Mouse (Mus musculus): ENCODE data around the gene Myo7a. TPM values are rescaled to one million over a fixed set of nuclear protein-coding genes. Genes with fewer than 3 reads are reported as not detected.

Gene Myo7a
- polyA plus RNA-seq (2012), result 0.01 and 0.11 TPM in 2 replicates

- TF ChIP-seq GATA1 (IDR thresholded peaks at IDR 0.05; ENCODE audit: low read length) (no peak), TAL1 (IDR thresholded peaks at IDR 0.05; ENCODE audit: low read length) (no peak)
Measured at GRCm38 (mm10) chr7:98119179-98119960, at the start of gene Myo7a. Myo7a (minus strand) TSS chr7:98119524.

GRCm38 (mm10) chr7:98164999-98165528 lies 45.7 kb upstream of the Myo7a start:
- Histone ChIP-seq H3K4me3 (replicated peaks) (peak overlapping the region; percentile 35), H3K4me1 (ENCODE audit: control insufficient read depth) (peaks cover 86% of the 10 kb centered on the region), H3K36me3 (ENCODE audit: control insufficient read depth) (peaks cover 86% of the 10 kb centered on the region), H3K9me3 (ENCODE audit: control insufficient read depth, low read length) (no peaks in the 10 kb centered on the region), H3K27me3 (ENCODE audit: control insufficient read depth) (no peaks in the 10 kb centered on the region)
- TF ChIP-seq TAL1 (IDR thresholded peaks at IDR 0.05; ENCODE audit: low read length) (no peak), GATA1 (IDR thresholded peaks at IDR 0.05; ENCODE audit: low read length) (no peak)

More at GRCm38 (mm10) chr7:98119179-98119960, at the start of gene Myo7a:
- Histone ChIP-seq H3K9me3 (ENCODE audit: control insufficient read depth, low read length) (no peaks in the 10 kb centered on the region), H3K27me3 (ENCODE audit: control insufficient read depth) (no peaks in the 10 kb centered on the region; the same call in 1 of the 2 replicates), H3K4me1 (ENCODE audit: control insufficient read depth) (peaks cover 10% of the 10 kb centered on the region), H3K4me3 (replicated peaks) (peak within 1 kb of the TSS; percentile 38), H3K36me3 (ENCODE audit: control insufficient read depth) (peaks cover 26% of the 10 kb centered on the region)

- TF ChIP-seq TAL1 (IDR thresholded peaks at IDR 0.05; ENCODE audit: low read length), result no peak
- no peak for TF ChIP-seq GATA1 (IDR thresholded peaks at IDR 0.05; ENCODE audit: low read length)
- H3K27me3 ChIP-seq (ENCODE audit: control insufficient read depth), result no peaks in the 10 kb centered on the region
- H3K4me1 ChIP-seq (ENCODE audit: control insufficient read depth), result peaks cover 86% of the 10 kb centered on the region
- peaks cover 86% of the 10 kb centered on the region for H3K36me3 ChIP-seq (ENCODE audit: control insufficient read depth)
- no peaks in the 10 kb centered on the region for H3K9me3 ChIP-seq (ENCODE audit: control insufficient read depth, low read length)
- no peak overlapping the region for H3K4me3 ChIP-seq (replicated peaks)
Measured at GRCm38 (mm10) chr7:98164382-98164998, 45.2 kb upstream of the Myo7a start.

DNA sequence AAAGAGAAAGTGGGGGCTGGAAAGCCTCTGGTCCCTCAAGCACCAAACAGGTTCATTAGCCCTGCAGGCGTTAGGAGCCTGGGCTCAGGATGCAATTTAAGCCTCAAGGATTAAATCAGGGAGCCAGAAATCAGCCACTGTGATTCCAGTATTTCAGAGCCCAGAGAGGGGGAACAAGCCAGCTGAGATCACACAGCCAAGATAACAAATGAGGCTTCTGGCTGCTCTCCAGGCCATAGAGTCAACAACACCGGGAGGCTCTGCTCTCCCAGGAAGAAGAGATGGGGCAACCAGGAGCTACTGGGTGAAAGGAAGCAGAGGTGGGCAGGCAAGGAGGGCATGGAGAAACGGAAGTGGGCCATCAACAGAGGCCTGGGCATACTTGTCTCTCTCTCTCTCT lies 44.4 kb upstream of the Myo7a start:
- H3K4me1 ChIP-seq (ENCODE audit: control insufficient read depth), result peaks cover 87% of the 10 kb centered on the region
- H3K9me3 ChIP-seq (ENCODE audit: control insufficient read depth, low read length), result no peaks in the 10 kb centered on the region
- H3K4me3 ChIP-seq (replicated peaks), result no peak overlapping the region
- H3K36me3 ChIP-seq (ENCODE audit: control insufficient read depth), result peaks cover 88% of the 10 kb centered on the region
- TF ChIP-seq GATA1 (IDR thresholded peaks at IDR 0.05; ENCODE audit: low read length), result no peak
- no peak for TF ChIP-seq TAL1 (IDR thresholded peaks at IDR 0.05; ENCODE audit: low read length)
- H3K27me3 ChIP-seq (ENCODE audit: control insufficient read depth), result no peaks in the 10 kb centered on the region

- H3K4me1 ChIP-seq (ENCODE audit: control insufficient read depth), result peaks cover 94% of the 10 kb centered on the region
- peaks cover 94% of the 10 kb centered on the region for H3K36me3 ChIP-seq (ENCODE audit: control insufficient read depth)
- H3K4me3 ChIP-seq (replicated peaks), result no peak overlapping the region
- no peaks in the 10 kb centered on the region for H3K27me3 ChIP-seq (ENCODE audit: control insufficient read depth)
- TF ChIP-seq TAL1 (IDR thresholded peaks at IDR 0.05; ENCODE audit: low read length) (no peak), GATA1 (IDR thresholded peaks at IDR 0.05; ENCODE audit: low read length) (no peak)
- H3K9me3 ChIP-seq (ENCODE audit: control insufficient read depth, low read length), result no peaks in the 10 kb centered on the region
Measured at GRCm38 (mm10) chr7:98162239-98162638, 42.9 kb upstream of the Myo7a start.

GRCm38 (mm10) chr7:98160041-98160740 lies 40.9 kb upstream of the Myo7a start:
- H3K4me3 ChIP-seq (replicated peaks), result no peak overlapping the region
- TF ChIP-seq TAL1 (IDR thresholded peaks at IDR 0.05; ENCODE audit: low read length) (no peak), GATA1 (IDR thresholded peaks at IDR 0.05; ENCODE audit: low read length) (no peak)
- peaks cover 98% of the 10 kb centered on the region for H3K4me1 ChIP-seq (ENCODE audit: control insufficient read depth)
- H3K27me3 ChIP-seq (ENCODE audit: control insufficient read depth), result no peaks in the 10 kb centered on the region
- H3K9me3 ChIP-seq (ENCODE audit: control insufficient read depth, low read length), result no peaks in the 10 kb centered on the region
- peaks cover 96% of the 10 kb centered on the region for H3K36me3 ChIP-seq (ENCODE audit: control insufficient read depth)

DNA sequence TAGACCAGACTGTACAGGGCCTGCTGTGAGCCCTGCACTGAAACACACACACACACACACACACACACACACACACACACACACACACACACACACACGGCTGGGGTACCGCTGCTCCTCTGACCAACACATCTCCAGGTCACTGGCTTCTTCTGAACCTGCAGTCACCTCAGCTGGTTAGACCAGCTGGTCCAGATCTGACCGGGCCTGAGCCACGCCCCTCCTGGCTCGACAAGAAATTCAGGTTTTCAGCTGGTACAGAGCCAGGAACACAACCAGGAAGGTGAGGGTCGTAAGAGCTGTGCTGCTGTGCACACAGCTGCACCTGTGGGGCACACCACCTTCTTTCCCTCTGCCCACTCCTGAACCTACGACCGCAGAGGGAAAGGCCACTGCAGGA lies 39.2 kb upstream of the Myo7a start:
- TF ChIP-seq GATA1 (IDR thresholded peaks at IDR 0.05; ENCODE audit: low read length) (no peak), TAL1 (IDR thresholded peaks at IDR 0.05; ENCODE audit: low read length) (no peak)
- Histone ChIP-seq H3K9me3 (ENCODE audit: control insufficient read depth, low read length) (no peaks in the 10 kb centered on the region), H3K4me3 (replicated peaks) (peak overlapping the region; percentile 60), H3K4me1 (ENCODE audit: control insufficient read depth) (peaks cover 87% of the 10 kb centered on the region), H3K36me3 (ENCODE audit: control insufficient read depth) (peaks cover 96% of the 10 kb centered on the region), H3K27me3 (ENCODE audit: control insufficient read depth) (no peaks in the 10 kb centered on the region)

DNA sequence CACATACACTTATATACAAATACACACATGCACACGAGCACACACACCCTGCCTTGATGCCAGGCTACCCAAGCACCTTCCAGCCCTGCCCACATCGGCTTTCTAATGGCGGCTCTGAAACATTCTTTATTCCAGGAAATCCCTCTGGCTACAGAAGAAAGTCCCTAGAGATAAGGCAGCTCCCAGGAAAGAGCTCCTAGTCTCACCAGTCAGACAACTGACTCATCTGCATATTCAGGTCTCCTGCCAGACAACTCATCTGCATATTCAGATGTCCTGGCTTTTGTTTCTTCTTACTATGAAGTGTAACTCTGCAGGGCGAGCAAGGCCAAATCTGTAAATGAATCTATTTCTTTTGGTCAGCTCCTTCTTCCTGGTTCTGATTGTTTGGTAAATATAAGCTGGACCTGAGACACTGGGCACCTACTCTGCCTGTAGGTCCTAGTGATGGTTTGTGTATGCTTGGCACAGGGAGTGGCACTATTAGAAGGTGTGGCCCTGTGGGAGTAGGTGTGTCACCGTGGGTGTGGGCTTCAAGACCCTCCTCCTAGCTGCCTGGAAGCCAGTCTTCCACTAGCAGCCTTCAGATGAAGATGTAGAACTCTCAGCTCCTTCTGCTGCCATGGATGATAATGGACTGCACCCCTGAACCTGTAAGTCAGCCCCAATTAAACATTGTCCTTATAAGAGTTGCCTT lies 38.5 kb upstream of the Myo7a start:
- Histone ChIP-seq H3K36me3 (ENCODE audit: control insufficient read depth) (peaks cover 96% of the 10 kb centered on the region), H3K4me1 (ENCODE audit: control insufficient read depth) (peaks cover 81% of the 10 kb centered on the region), H3K27me3 (ENCODE audit: control insufficient read depth) (no peaks in the 10 kb centered on the region), H3K4me3 (replicated peaks) (peak overlapping the region; percentile 60), H3K9me3 (ENCODE audit: control insufficient read depth, low read length) (no peaks in the 10 kb centered on the region)
- no peak for TF ChIP-seq GATA1 (IDR thresholded peaks at IDR 0.05; ENCODE audit: low read length)
- TF ChIP-seq TAL1 (IDR thresholded peaks at IDR 0.05; ENCODE audit: low read length), result no peak

Data from erythroblast, embryonic 14.5 days (primary cell).